Mouse (Mus musculus): Measurements from ENCODE around the gene Fam189a2. TPM values are rescaled to one million over a fixed set of nuclear protein-coding genes. Genes with fewer than 3 reads are reported as not detected.

The Fam189a2 gene
- polyA plus RNA-seq, 1 experiment from 2014 or later: 2.8 TPM

DNA sequence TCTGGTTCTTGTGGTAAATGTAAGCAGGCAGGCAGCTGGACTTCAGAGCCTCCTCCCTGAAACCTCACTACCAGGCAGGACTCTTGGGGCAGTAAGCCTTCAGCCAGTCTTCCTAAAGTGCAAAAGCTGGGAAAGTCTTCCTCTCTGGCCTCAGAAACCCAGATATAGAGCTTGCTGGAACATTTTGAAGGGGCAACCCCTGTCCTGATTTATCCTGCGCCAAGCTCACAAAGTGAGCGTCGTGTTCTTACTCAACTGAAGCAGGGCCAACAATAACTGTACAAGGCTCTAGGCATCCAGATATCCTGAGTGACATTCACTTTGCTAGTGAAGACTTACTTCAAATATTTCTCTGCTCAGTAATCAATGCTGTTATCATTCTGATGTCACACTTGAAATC, 60.4 kb downstream of the Fam189a2 start:
- Histone ChIP-seq H3K9me3 (ENCODE audit: control insufficient read depth, low read length) (no peaks in the 10 kb centered on the region), H3K9ac (ENCODE audit: low read length) (no peak overlapping the region), H3K36me3 (ENCODE audit: control insufficient read depth, insufficient read depth, low read length) (no peaks in the 10 kb centered on the region), H3K4me3 (ENCODE audit: low read depth, low read length) (no peak overlapping the region), H3K27me3 (ENCODE audit: control insufficient read depth, insufficient read depth, low read length) (no peaks in the 10 kb centered on the region), H3K4me2 (no peak overlapping the region), H3K27ac (ENCODE audit: low read depth, low read length) (no peak overlapping the region), H3K4me1 (ENCODE audit: control insufficient read depth, insufficient read depth, low read length) (no peaks in the 10 kb centered on the region; the same call in 1 of the 2 replicates)
- DNase-seq (ENCODE audit: low spot score, missing footprints) (no peak), ATAC-seq (ENCODE audit: low FRiP score) (no peak)
- 95% methylated on average over 3 of the region's 3 CpGs for WGBS

- no peak overlapping the region for H3K27ac ChIP-seq (ENCODE audit: low read depth, low read length)
- 76% methylated on average over 2 of the region's 2 CpGs for WGBS
- no peak for ATAC-seq (ENCODE audit: low FRiP score)
Observed at GRCm38 (mm10) chr19:23968862-23969225, 62.0 kb downstream of the Fam189a2 start.

DNA sequence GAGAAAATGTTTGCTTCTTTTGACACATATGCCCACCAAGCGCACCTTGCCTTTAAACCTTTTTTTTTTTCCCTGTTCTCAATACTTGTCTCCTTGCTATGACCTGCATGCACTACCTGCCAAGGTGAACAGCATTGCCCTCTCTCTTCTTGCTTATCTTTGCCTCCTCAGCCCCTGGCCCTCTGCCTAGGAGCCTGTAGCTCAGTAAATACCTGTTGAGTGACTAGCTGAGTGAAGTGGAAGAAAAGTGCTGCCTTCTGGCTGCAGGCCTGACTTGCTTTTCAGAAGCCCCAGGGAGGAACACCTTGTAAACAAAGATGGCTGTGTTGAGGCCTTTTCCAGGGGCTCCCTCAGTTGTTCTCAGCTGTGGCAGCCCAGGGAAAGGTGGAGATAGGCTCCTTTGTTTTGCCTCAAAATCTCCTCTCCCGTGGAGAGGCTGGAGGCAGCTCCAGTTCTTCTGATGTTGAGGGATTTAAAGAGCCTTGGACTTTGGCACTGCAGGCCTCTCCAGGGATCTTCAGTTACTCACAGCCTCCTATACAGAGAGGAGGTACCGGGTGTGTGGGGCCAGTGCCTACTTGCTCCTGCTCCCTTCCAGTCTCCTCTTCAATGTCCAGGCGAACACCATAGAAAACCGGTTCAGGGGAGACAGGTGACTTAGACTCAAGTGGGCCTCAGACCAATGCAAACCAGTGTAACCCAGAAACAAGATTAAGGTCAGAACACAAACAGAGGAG, 62.5 kb downstream of the Fam189a2 start:
- Histone ChIP-seq H3K9ac (ENCODE audit: low read length) (no peak overlapping the region), H3K27ac (ENCODE audit: low read depth, low read length) (no peak overlapping the region)
- WGBS: 48% methylated on average over 5 of the region's 5 CpGs

More at GRCm38 (mm10) chr19:23968862-23969225, 62.0 kb downstream of the Fam189a2 start:
- Histone ChIP-seq H3K27me3 (ENCODE audit: control insufficient read depth, insufficient read depth, low read length) (no peaks in the 10 kb centered on the region), H3K4me1 (ENCODE audit: control insufficient read depth, insufficient read depth, low read length) (no peaks in the 10 kb centered on the region; the same call in 1 of the 2 replicates), H3K9ac (ENCODE audit: low read length) (no peak overlapping the region), H3K4me2 (no peak overlapping the region), H3K9me3 (ENCODE audit: control insufficient read depth, low read length) (no peaks in the 10 kb centered on the region), H3K36me3 (ENCODE audit: control insufficient read depth, insufficient read depth, low read length) (no peaks in the 10 kb centered on the region), H3K4me3 (ENCODE audit: low read depth, low read length) (no peak overlapping the region)
- no peak for DNase-seq (ENCODE audit: low spot score, missing footprints)

DNA sequence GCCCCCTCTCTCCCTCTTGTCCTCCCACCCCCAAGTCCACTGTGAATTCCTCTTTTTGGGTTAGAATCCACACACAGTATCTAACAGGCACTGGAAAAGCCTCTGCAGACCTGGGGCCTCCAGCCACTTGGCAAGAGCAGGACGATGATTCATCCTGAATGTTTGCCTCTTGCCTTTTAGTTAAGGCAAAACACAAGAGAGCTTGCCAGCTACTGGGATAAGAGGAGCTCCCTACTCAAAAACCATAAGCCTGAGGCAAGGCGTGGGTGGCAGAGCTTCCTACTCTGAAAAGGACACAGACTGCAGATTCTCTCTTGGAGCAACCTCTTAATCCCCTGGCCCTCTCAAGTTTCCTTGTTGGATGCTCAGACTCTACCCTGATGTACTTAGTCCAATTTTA, 63.7 kb downstream of the Fam189a2 start:
- H3K36me3 ChIP-seq (ENCODE audit: control insufficient read depth, insufficient read depth, low read length): no peaks in the 10 kb centered on the region
- DNase-seq (ENCODE audit: low spot score, missing footprints) (no peak), ATAC-seq (ENCODE audit: low FRiP score) (no peak)
- no peaks in the 10 kb centered on the region for H3K9me3 ChIP-seq (ENCODE audit: control insufficient read depth, low read length)
- no peak overlapping the region for H3K27ac ChIP-seq (ENCODE audit: low read depth, low read length)
- no peaks in the 10 kb centered on the region for H3K27me3 ChIP-seq (ENCODE audit: control insufficient read depth, insufficient read depth, low read length)
- H3K4me1 ChIP-seq (ENCODE audit: control insufficient read depth, insufficient read depth, low read length): no peaks in the 10 kb centered on the region
- H3K4me3 ChIP-seq (ENCODE audit: low read depth, low read length): no peak overlapping the region
- 68% methylated on average over 2 of the region's 2 CpGs for WGBS
- H3K9ac ChIP-seq (ENCODE audit: low read length): no peak overlapping the region
- H3K4me2 ChIP-seq: no peak overlapping the region

More for the DNA sequence above, 62.5 kb downstream of the Fam189a2 start:
- DNase-seq (ENCODE audit: low spot score, missing footprints): no peak
- H3K9me3 ChIP-seq (ENCODE audit: control insufficient read depth, low read length): no peaks in the 10 kb centered on the region
- H3K4me1 ChIP-seq (ENCODE audit: control insufficient read depth, insufficient read depth, low read length): no peaks in the 10 kb centered on the region; the same call in 1 of the 2 replicates
- no peaks in the 10 kb centered on the region for H3K27me3 ChIP-seq (ENCODE audit: control insufficient read depth, insufficient read depth, low read length)
- H3K36me3 ChIP-seq (ENCODE audit: control insufficient read depth, insufficient read depth, low read length): no peaks in the 10 kb centered on the region
- no peak overlapping the region for H3K4me3 ChIP-seq (ENCODE audit: low read depth, low read length)
- no peak for ATAC-seq (ENCODE audit: low FRiP score)
- H3K4me2 ChIP-seq: no peak overlapping the region

- no peaks in the 10 kb centered on the region for H3K9me3 ChIP-seq (ENCODE audit: control insufficient read depth, low read length)
- 92% methylated on average over 9 of the region's 9 CpGs for WGBS
Observed at GRCm38 (mm10) chr19:23966376-23966775, 64.4 kb downstream of the Fam189a2 start.

GRCm38 (mm10) chr19:23964401-23964910, 66.4 kb downstream of the Fam189a2 start:
- DNase-seq (ENCODE audit: low spot score, missing footprints) (no peak), ATAC-seq (ENCODE audit: low FRiP score) (no peak)
- Histone ChIP-seq H3K4me2 (no peak overlapping the region), H3K4me1 (ENCODE audit: control insufficient read depth, insufficient read depth, low read length) (peaks cover 4% of the 10 kb centered on the region; the same call in 1 of the 2 replicates), H3K4me3 (ENCODE audit: low read depth, low read length) (no peak overlapping the region), H3K9ac (ENCODE audit: low read length) (no peak overlapping the region), H3K27me3 (ENCODE audit: control insufficient read depth, insufficient read depth, low read length) (no peaks in the 10 kb centered on the region), H3K27ac (ENCODE audit: low read depth, low read length) (no peak overlapping the region), H3K9me3 (ENCODE audit: control insufficient read depth, low read length) (no peaks in the 10 kb centered on the region), H3K36me3 (ENCODE audit: control insufficient read depth, insufficient read depth, low read length) (no peaks in the 10 kb centered on the region)
- WGBS: 66% methylated on average over 10 of the region's 10 CpGs

More at GRCm38 (mm10) chr19:23966376-23966775, 64.4 kb downstream of the Fam189a2 start:
- Histone ChIP-seq H3K36me3 (ENCODE audit: control insufficient read depth, insufficient read depth, low read length) (no peaks in the 10 kb centered on the region), H3K4me1 (ENCODE audit: control insufficient read depth, insufficient read depth, low read length) (no peaks in the 10 kb centered on the region), H3K4me3 (ENCODE audit: low read depth, low read length) (no peak overlapping the region), H3K9ac (ENCODE audit: low read length) (no peak overlapping the region), H3K27ac (ENCODE audit: low read depth, low read length) (no peak overlapping the region), H3K27me3 (ENCODE audit: control insufficient read depth, insufficient read depth, low read length) (no peaks in the 10 kb centered on the region), H3K4me2 (no peak overlapping the region)
- DNase-seq (ENCODE audit: low spot score, missing footprints): no peak
- ATAC-seq (ENCODE audit: low FRiP score): no peak

- Histone ChIP-seq H3K9me3 (ENCODE audit: control insufficient read depth, low read length) (no peaks in the 10 kb centered on the region), H3K36me3 (ENCODE audit: control insufficient read depth, insufficient read depth, low read length) (no peaks in the 10 kb centered on the region), H3K4me2 (no peak overlapping the region), H3K4me3 (ENCODE audit: low read depth, low read length) (no peak overlapping the region), H3K4me1 (ENCODE audit: control insufficient read depth, insufficient read depth, low read length) (peaks cover 4% of the 10 kb centered on the region; the same call in 1 of the 2 replicates), H3K27ac (ENCODE audit: low read depth, low read length) (no peak overlapping the region), H3K9ac (ENCODE audit: low read length) (no peak overlapping the region), H3K27me3 (ENCODE audit: control insufficient read depth, insufficient read depth, low read length) (no peaks in the 10 kb centered on the region)
- DNase-seq (ENCODE audit: low spot score, missing footprints) (peak; percentile 94), ATAC-seq (ENCODE audit: low FRiP score) (peak; percentile 79)
- WGBS: 2% methylated on average over 8 of the region's 8 CpGs
Observed at GRCm38 (mm10) chr19:23961516-23961915, 69.3 kb downstream of the Fam189a2 start.

- H3K4me1 ChIP-seq (ENCODE audit: control insufficient read depth, insufficient read depth, low read length): peaks cover 4% of the 10 kb centered on the region; the same call in 1 of the 2 replicates
- no peaks in the 10 kb centered on the region for H3K27me3 ChIP-seq (ENCODE audit: control insufficient read depth, insufficient read depth, low read length)
- DNase-seq (ENCODE audit: low spot score, missing footprints) (no peak), ATAC-seq (ENCODE audit: low FRiP score) (peak; percentile 45; the same call in 1 of the 2 replicates)
- WGBS: 83% methylated on average over 6 of the region's 6 CpGs
- H3K9ac ChIP-seq (ENCODE audit: low read length): no peak overlapping the region; the same call in 1 of the 2 replicates
- no peaks in the 10 kb centered on the region for H3K9me3 ChIP-seq (ENCODE audit: control insufficient read depth, low read length)
- H3K36me3 ChIP-seq (ENCODE audit: control insufficient read depth, insufficient read depth, low read length): no peaks in the 10 kb centered on the region
- no peak overlapping the region for H3K4me2 ChIP-seq
- H3K27ac ChIP-seq (ENCODE audit: low read depth, low read length): peak overlapping the region; percentile 14; the same call in 1 of the 2 replicates
- no peak overlapping the region for H3K4me3 ChIP-seq (ENCODE audit: low read depth, low read length)
Observed at GRCm38 (mm10) chr19:23960831-23961447, 69.9 kb downstream of the Fam189a2 start.

GRCm38 (mm10) chr19:23960275-23960674, 70.5 kb downstream of the Fam189a2 start:
- Histone ChIP-seq H3K4me1 (ENCODE audit: control insufficient read depth, insufficient read depth, low read length) (peaks cover 4% of the 10 kb centered on the region; the same call in 1 of the 2 replicates), H3K4me3 (ENCODE audit: low read depth, low read length) (no peak overlapping the region), H3K4me2 (no peak overlapping the region), H3K27ac (ENCODE audit: low read depth, low read length) (peak overlapping the region; percentile 14; the same call in 1 of the 2 replicates), H3K9me3 (ENCODE audit: control insufficient read depth, low read length) (no peaks in the 10 kb centered on the region), H3K9ac (ENCODE audit: low read length) (no peak overlapping the region), H3K36me3 (ENCODE audit: control insufficient read depth, insufficient read depth, low read length) (no peaks in the 10 kb centered on the region), H3K27me3 (ENCODE audit: control insufficient read depth, insufficient read depth, low read length) (no peaks in the 10 kb centered on the region)
- DNase-seq (ENCODE audit: low spot score, missing footprints) (no peak), ATAC-seq (ENCODE audit: low FRiP score) (0 out of 2 replicates have a peak, but pooled peaks have one; percentile 14)
- WGBS: 47% methylated on average over 3 of the region's 3 CpGs
